Mouse (Mus musculus) induced T-regulatory cell, adult 2 months (primary cell): ENCODE measurements at regions not wholly inside any gene's neighbourhood (a gene's known extent, or its start where the extent isn't known, plus 50 kb on each side); places are given as distances from the start of the nearest gene placed in this dataset.

ENCODE experiments used
- DNase-seq: peaks from one replicate; pipeline ENCODE4 v3.0.0-alpha.2; 2012; ENCODE audit warnings: low read depth

DNA sequence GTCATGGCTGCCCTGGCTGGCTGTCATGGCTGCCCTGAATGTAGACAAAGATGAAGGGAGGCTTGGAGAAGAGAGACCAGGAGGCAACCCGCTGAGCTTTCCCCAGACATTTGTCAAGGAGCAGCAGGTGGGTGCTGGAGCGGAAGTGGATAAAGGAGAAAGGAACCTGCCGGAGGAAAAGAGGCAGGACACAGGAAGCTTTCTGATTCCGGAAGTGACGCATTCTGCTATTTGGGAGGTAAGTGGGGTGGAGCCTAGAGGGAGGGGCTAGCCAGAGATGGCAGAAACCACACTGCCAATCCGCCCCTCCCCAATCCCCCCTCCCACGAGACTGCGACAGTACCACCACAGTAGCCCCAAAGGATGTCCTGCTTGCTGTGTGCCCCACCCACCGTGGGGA is 80.1 kb downstream of the Gm572 start:
- DNase-seq = no peak

DNA sequence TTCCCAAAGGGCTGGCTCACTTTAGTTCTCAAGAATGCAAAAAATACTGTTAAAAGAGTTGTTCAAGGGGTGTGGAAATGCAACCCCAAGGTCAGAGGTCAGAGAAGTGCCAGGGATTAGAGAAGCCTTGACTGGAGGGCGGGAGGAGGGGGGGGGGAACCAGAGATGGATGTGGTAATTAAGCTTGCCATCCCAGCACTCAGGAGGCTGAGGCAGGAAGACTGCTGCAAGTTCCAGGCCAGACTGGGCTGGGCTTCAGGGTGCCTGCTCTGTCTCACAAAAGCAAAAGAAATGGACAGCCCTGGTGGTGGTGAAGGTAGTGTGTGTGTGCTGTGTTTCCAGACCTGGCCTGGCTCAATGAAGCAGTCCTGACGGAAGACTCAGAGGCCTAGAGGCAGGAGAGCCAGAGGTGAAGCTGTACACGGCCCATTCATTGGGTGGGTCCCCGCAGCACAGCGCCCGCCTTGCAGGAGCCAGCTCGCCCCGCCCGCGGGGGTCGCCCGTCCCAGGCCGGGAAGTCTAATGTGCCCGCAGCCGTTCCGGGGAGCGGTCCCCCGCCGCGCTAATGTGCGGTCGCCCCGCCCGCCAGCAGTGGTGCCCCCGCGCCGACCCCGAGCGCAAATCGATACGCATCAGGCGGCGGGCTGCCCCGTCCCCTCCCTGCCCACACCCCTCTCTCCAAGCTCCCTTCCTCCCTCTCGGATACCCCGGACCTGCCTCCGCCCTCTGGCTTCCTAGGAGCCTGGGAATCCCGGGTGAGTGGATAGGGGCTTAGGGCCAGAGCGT is 80.1 kb upstream of the Casz1 start:
- no peak for DNase-seq

DNA sequence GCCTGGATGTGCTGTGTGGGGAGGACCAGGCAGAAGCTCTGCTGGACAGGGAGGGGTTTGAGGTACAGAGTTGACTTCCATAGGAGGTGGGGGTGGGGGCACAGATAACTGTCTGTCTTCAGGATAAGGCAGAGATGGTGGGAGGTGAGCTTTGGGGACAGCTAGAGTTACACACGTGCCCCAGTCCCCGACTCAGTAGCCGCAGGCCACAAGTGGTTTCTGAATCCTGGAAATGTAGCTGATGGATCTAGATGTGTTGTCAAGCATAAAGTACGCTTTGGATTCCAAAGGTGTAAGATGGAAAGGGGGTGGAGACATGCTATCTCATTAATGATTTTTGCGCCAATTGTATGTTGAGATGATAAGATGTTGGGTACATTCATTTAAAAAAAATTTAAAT is 75.4 kb upstream of the Casz1 start:
- no peak for DNase-seq

DNA sequence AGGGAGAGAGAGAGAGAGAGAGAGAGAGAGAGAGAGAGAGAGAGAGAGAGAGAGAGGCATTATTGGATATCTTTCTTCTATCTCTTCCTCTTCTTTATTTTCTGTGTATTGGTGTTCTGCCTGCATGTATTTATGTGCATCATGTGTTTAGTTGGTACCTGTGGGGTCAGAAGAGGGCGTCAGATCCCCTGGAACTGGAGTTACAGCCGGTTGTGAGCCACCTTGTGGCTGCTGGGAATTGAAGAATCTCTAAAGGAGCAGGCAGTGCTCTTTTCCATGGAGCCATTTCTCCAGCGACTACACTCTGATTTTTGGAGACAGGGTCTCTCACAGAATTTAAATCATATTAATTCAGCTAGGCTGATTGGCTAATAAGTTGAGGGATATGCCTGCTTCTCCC is 72.6 kb upstream of the Casz1 start:
- DNase-seq = no peak

DNA sequence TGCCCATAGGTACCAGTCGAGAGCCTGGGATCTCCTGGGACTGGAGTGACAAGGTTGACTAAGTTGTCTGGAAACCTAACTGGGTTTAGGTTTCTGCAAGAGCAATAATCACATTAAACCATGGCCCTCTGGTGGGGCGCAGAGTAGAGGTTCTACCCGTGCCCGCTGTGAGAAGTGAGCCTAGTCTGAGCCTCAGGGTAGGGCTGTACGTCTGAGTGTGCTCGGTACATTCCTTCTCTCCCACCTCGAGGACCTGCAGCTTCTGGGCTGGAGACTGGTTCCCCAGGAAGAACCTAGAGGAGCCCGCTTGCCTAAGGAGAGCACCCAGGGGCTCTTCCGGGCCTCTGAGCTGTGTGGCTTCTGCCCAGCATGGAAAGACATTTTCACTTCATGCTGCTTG is 70.2 kb upstream of the Casz1 start:
- no peak for DNase-seq

DNA sequence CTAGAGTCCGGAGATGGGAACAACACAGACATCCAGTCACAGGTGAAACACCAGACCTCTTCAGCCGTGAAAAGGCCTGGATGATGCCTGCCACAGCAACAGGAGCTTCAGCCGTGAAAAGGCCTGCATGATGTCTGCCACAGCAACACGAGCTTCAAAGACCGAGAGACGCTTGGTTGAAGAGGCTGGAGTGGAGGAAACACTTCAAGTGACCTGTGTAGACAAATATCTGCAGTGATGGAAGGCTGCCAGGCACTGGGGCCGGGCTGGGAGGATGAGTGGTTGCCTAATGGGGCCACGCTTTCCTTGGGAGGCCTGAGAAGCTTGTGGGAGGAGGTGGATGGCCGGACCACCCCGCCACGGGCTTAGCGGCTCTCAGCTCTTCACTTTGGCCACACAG is 69.7 kb upstream of the Casz1 start:
- DNase-seq = no peak

DNA sequence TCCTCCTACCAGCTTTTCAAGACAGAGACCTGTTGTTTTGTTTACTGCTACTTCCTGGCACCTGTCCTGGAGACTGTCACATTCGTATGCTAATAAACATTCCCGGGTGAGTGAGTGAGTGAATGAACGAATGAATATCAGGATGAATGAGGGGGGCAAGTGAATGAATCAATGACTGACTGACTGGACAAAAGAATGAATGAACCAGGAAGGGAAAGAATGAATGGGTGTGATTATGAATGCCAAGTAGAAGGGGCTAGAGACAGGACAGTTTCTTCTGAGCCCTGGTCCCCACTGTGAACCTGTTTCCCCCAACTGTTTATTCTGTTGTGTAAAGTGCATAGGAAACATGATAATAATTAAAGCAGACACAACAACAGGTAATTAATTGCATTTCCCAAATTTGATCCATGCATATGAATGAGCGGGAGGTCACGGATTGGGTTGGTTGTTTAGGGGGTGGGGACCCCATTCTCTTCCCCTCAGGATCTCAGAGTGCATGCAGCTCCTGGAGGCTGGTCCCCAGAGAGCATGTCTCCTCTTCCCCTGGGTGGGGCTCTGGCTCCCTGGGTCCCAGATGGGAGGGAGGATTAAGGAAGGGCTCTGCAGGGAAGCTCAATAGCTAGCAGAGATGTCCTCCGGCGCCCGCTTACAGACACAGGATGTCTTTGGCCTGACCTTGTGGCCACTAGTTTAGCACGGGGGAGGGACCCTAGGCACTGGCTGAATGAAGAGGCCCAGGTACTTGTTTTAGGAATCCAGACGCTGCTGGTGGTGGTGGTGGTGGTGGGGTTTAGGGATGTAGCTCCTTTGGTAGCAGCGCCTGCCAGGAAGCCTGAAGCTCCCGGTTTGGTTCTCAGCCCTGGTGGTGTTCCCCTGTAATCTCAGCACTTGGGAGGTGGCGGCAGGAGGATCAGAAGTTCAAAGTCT is 65.4 kb upstream of the Casz1 start:
- DNase-seq = no peak

DNA sequence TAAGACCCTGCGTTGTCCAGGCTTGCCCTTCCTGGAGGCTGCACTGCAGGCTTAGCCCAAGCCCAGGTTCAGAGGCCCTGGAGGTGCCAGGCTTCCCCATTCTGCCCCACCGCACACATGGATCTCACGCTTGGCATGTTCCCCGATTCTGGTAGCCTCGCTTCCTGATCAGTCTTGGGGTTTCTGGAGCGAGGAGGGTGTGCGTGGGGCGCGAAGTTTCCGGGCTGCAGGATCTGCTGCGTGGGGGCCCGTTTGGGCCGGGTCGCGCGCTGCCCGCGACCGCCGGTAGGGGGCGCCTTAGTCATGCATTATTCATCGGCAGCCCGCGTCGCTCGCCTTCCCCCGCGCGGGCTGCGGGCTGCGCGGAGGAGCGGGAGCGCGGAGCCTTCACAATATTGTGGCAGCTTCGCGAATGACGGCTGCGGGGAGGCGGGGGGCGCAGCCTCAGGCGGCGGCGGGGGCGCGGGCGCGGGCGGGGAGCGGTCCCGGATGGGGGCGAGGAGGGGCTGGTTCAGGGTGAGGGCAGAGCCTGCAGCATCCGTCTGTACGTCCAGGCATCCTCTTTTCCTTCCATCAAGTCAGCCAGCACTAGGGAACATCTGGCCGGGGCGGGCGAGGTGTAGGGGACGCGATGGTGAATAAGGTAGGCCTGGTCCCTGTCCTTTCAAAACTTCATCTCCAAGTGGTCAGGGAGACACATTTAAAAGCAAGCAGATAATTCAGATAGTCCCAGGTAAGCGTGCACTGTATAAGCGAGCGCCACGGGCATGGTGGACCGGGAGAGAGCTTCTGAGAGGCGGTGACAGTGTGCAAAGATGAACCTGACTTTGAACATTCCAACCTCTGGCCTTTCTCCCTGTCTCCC is 61.4 kb upstream of the Casz1 start:
- peak; percentile 68 for DNase-seq

DNA sequence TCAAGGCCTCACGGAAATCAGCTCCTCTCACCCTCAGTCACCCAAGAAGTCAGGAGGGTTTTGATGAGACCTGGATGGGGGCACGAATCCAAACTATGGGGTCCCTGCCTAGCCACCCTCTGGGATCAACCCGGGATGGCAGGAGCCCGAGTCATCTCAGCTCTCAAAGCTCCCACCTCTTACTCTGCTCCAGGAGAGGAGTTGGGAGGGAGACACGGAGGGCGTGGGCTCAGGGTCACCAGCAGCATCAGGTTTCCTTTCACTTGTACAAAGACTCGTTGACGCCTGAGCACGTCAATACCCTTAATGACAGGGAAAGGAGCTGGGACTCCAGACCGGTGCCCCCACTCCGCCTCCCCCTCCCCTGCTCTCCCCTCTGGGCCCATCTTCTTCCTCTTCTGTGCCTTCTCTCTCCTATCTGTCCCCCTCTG is 60.8 kb upstream of the Casz1 start:
- peak; percentile 3 for DNase-seq

DNA sequence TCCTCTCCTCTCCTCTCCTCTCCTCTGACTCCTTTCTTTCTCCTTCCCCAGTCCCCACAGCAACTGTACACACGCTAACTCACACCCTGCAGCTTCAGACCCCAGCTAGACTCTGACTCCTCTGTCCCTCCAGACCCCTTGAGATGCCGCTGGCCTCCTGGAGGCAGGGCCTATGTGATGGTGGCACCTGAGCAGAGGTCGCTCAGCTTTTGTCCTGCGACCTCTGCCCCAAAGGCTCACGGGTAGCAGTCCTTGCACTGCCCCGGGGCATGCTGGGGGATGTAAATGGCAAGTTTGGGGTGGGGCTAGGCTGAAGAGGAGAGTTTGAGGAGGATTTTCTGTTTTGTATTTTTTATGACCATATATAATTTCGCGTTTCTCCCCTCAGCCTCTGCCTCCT is 60.2 kb upstream of the Casz1 start:
- DNase-seq = no peak

DNA sequence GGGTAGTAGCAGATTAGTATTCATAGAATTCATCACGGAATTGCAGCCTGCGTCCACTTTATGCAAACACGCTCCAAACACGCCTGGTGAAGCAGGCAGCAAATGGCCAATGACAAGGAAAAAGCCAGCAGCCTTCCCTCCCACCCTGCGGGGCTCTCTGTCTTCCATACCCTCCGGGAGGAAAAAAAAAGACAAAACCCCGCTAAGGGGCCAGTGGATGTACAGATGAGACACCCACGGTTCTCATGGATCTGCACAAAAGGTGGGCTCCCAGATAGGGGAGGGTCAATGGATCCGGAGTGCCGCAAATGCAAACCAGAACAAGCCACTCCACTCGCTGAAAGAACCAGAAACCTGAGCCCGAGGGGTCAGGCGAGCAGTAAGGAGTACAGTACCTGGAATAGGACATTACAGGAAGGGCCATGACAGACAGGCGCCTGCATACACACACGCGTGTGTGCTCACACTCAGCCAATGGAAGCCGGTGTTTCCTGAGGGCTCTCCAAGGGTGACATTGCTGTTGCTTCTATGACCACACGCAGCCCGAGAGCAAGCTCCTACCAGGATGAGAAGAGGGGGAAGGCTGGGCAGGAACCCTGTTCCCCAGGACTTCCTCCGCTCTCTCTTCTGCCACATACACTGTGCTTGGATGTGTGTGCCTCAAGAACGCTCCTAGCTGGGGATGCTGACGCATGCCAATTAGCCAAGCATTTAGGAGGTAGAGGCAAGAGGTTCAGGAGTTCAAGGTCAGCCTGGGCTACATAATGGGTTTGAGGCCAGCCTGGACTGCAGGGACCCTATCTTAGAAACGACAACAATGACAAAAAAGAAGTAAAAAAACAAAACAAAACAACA is 57.5 kb upstream of the Casz1 start:
- DNase-seq = no peak

DNA sequence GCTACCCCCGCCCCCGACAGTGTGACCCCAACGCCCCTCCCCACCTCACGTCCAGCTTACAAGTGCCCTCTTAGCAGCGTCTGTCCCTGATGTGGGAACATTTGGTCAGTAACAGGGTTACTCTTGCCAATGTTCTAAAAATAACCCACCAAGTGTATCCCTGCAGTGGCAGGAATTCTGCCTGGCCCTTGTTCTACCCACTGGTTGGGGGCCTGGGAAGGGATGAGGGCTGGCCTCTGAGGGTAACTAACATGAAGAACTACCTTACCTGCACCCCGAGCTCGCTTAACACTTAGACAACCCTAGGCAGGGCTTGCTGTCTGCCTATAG is 56.9 kb upstream of the Casz1 start:
- DNase-seq = no peak

DNA sequence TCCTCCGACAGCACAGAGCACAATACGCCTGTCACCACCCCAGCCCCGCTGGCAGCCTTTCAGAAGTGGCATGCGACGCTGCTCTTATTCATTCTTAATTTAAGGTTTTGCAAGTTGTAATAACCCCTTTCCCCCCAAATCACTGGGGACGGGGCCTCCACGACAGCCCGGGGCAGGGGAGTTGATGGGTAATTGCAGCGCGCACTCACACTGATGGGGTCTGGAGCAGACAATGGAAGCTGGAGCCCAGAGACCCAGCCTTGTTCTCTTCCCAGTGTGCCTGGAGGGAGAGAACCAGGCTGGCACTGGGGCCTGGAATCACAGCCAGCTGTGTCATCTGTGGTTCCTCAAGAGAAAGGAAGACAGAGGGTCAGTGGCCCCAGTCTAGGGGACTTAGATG is 54.2 kb upstream of the Casz1 start:
- no peak for DNase-seq

DNA sequence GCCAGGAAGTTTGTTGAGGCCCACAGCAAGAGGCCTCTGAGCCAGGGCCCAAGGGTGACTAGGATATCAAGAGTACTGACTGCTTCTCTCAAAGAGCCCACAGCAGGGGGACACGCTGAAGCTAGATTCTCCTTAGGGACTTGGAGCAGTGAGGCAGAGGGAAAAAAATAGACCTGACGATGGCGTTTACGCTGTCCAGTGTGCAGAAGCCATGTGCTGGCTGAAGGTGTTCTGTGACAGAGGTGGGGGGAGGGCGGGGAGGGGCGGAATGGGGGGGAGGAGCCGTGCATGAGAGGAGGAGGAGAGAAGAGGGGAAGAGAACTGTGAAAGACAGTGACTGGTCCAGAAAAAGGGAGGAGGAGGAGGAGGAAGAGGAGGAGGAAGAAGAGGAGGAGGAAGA is 52.6 kb upstream of the Casz1 start:
- DNase-seq = peak; percentile 3

DNA sequence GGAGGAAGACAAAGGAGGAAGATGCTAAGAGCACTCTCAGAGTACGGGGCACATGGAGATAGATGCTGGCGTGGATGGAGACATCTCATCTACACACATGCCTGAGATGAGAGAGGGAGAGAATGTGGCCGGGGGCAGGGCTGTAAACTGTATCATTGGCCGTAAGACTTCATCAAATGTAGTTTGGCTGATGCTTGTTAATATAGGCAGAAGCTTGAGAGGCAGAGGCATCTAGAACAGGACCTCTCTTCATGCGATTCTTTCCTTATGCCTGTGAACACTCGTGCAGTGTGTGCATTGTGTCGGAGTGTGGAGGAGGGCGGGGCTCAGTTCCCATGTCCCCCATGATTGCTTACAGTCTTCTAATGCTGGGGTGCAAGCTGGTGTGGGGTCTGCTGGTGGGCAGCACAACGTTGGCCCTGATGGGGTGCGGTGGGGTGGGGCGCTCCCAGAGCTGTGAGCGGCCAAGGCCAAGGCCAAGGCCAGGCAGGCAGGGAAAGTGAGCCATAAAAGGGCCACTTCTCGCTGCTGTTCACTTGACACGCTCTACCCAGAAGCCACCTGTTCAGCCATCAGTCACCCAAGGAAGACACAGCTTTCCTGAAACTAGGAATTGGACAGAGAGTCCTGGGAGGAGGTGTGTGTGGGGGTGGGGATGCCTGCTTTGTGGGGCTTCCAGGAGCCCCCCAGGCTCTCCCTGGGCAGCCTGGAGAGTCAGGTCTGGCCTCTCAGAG is 51.7 kb upstream of the Casz1 start:
- DNase-seq = no peak

DNA sequence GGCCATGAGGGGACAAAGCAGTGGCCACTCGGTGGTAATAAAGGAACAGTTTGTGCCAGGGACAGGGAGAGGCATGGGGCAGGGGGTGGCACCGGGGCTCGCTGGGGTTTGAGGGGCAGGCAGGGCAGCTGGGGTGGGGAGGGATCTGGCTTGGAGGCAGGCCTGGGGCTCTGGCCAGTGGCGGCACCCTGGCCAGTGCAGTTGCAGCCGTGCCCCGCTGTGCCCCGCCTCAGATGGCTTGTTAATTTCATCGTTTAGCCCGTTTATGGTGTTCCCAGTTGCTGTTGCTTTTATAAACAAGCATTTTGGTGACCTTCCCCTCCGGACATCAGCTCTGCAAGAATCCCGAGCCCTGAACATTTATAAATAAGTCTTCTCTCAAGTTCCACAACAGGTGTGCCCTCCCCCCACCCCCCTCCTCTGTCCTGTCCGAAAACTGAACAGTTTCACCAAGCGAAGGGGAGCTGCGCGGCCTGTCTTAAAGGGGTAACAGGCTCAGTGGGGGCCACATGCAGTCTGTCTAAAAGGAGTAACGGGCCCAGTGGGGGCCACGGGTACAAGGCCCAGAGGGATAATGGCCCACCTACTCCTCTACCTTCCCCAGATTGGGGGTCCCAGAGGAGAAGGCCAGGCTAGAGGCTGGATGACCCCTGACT is 51.0 kb upstream of the Casz1 start:
- no peak for DNase-seq

DNA sequence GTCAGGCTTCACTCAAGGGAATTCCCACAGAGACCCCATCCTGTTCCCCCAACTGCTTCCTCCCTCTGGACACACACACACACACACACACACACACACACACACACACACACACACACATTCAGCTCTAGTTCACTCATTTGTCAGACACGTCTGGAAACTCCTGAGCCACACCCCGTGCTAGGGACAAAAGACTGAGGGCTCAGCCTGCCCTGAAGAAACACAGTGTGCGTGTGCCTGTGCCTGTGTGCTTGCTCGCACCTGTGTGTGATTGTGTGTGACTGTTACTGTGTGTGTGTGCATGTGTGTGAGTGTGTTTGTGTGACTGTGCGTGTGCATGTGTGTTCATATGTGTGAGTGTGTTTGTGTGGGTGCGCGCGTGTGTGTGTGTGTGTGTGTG is 50.4 kb upstream of the Casz1 start:
- no peak for DNase-seq
